Mouse (Mus musculus) gastrocnemius, postnatal 25 days (tissue): ENCODE measurements around the gene Eml6. TPM values are rescaled to one million over a fixed set of nuclear protein-coding genes. Genes with fewer than 3 reads are reported as not detected.

ENCODE experiments used
- DNase-seq: peaks from one replicate; pipeline ENCODE4 v3.0.0; 2022
- total RNA-seq, 2 experiments: library from RNA; stranded (reverse); gene quantifications; 1 replicate in 1 of 2; 2 replicates in 1 of 2; pipeline ENCODE4 v1.2.3; 2021

Eml6 gene
- total RNA-seq, 2 experiments from 2014 or later: 0.40 to 0.87 TPM

- DNase-seq: no peak
These were observed 276.9 kb downstream of the Eml6 start for GRCm38 (mm10) chr11:29748750-29749467.

DNA sequence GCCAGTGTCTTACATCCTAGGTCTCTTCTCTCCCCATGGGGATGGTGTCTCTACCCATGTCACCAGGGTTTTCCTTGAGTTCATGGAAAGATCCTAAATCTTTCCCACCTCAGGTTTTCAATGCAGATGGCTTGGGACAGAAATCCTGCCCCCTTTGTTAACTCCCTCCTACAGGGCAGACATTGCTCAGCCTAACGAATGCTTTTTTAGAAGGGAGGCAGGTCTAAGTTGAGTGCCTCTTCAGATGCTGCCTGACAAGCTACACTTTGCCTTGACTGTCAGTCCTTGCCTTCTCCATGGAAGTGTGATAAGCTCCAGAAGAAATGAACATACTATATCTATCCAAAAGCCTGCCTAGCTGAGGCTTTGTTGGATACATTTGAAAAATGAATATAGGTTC lies 278.0 kb downstream of the Eml6 start:
- DNase-seq: no peak

GRCm38 (mm10) chr11:29747365-29747764 lies 278.5 kb downstream of the Eml6 start:
- DNase-seq: no peak

DNA sequence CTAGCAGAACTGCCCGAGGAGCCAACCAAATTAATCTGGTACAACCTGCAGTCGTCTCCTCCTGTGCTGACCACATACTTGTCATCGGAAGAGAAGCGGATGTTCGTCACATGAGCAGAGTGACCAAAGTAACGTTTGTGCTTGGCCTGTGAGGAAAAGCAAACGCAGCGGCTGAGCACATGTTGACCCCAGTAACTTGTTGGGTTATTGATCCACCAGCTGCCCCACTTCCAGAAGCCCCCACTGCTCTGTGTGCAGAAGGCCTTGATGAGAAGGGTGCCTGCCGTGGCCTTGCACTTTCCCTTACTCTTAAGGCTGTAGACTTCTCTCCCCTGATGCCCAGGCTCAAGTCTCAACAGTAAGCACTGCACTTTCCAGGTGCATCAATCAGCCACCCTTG lies 279.6 kb downstream of the Eml6 start:
- DNase-seq: no peak

DNA sequence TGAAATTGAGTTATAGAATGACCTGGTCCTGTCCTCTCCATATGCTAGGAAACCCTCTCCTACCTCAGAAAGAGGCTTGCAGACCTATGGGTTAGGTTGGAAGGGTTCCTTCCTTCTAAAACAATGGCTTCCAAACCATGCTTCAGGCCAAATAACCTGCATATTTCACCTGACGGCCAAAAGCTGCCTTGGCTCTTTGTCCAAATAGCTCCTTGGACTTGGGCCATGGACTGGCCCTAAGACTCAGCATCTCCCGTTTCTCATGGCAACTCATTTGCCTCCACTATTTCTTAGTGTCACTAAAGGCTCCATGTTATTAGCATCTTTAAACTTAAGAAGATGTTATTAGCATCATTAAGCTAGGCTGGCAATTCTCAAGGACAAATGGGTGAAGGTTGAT lies 280.3 kb downstream of the Eml6 start:
- no peak for DNase-seq

DNA sequence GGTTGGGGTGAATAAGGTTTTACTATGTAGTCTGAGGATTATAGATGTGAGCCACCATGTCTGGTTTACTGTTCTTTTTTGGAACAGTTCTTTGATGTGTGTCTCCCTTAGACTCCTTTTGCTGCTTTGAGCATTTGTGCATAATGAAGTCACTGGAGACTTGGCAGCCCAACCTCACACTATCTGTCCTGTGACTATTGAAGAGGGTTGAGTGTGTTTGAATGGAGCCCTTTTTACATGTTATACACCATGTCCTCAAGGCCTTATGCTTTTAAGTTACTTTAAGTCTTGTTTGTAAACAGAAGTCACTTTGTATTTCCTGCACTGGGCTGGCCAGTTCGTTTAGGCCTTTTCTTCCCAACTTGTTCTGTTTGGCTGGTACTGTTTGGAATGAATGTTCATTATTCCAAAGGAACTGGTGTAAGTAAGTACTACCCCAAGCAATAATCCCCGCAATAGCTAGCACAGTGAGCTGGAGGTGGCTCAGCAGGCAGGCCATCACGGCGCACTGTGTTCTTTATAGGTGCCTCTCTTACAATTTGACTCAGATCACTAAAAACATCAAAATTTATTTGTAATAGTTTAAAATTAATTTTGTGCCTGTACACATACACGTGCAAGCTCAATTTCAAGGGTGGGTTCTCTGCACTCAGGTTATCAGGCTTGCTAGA lies 280.9 kb downstream of the Eml6 start:
- DNase-seq: no peak

- no peak for DNase-seq
These were observed 286.1 kb downstream of the Eml6 start for GRCm38 (mm10) chr11:29739752-29740151.

DNA sequence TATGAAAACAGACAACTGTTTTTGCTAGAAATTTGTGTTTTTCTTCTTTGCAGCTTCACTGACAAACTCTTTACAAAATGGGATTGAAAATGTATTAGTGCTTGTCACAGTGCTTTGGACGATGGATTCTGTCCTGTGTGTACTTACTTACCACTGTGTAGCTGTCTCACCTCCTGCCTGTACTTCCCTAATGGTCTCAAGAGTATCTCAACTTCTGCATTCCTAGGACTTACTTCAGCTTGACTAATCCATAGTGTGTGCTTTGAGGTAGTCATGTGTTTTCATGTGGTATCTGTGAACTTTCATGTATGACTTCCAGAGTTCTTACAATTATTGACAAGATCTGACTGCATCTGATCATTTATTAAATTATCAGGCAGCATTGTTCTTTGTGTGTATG lies 297.9 kb downstream of the Eml6 start:
- no peak for DNase-seq

- DNase-seq: no peak
These were observed 300.2 kb downstream of the Eml6 start for GRCm38 (mm10) chr11:29725610-29726009.

DNA sequence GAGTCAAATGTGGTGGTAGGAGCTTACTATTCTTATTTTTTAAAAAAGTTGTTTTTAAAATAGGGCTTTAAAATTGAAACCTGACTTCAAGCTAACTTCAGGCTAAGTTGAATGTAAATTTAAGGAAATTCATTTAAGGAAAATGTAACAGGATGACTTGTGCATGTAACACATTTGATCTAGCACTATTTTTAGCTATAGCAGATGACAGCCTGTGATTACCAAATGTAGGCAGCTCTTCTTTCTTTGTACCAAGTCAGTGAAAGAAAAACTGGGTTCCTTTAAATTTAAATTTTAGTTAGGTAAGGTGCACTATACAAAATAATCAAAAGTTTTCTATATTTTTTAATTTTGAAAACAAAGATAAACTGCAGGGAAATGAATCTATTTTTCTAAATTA lies 300.7 kb downstream of the Eml6 start:
- no peak for DNase-seq

- DNase-seq: no peak
These were observed 301.6 kb downstream of the Eml6 start for GRCm38 (mm10) chr11:29724213-29724612.

DNA sequence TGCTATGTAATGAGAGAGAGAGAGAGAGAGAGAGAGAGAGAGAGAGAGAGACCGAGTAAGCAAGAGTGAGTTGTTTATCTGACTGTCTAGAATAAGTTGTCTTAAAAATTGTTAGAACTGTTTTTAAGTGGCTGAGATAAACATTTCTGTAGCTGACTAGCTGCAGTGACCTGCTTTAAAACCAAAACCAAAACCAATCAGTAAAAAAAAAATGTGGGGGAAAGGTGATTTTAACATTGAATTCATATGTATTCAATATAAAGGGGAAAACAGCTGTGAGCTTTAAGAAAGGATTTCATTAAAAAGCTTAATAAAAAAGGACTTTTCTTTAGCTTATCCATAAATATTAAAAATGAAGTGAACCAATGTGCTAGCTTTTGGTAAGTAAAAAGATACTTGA lies 306.2 kb downstream of the Eml6 start:
- no peak for DNase-seq

DNA sequence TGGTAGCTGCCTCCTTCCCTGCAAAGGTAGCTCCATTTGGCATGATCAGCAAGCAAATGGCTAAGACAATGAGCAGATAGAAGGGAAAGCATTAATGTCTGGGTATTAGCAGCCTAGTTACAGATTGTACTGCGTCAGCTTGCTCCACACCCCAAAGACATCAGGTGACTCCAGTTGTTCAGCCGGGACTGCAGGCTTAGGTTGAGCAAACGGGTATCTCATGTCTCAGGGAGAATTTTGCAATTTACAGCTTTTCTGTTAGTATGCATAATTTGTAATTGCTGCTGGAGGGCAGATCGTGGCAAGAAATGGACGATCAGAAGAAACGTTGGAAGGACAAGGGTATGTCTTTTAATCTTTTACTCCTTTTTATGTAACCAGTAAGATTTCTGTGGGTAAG lies 307.3 kb downstream of the Eml6 start:
- DNase-seq: peak; percentile 21

GRCm38 (mm10) chr11:29715499-29715898 lies 310.3 kb downstream of the Eml6 start:
- DNase-seq: no peak

GRCm38 (mm10) chr11:29714789-29715188 lies 311.0 kb downstream of the Eml6 start:
- DNase-seq: no peak

DNA sequence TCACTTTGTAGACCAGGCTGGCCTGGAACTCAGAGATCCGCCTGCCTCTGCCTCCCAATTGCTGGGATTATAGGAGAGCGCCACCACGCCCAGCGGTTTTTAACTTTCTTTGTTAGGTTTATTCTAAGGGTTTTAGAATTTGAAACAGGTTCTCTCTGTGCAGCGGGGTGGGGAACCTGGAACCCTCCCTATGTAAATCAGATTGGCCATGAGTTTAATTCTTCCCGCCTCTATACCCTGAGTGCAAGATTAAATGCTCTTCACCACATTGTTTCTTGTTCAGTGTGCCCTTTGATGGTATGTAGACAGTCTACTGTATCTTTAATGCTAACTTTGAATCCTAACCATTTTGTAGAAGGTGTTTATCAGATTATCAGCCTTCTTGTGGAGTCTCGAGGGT lies 311.7 kb downstream of the Eml6 start:
- DNase-seq: no peak

DNA sequence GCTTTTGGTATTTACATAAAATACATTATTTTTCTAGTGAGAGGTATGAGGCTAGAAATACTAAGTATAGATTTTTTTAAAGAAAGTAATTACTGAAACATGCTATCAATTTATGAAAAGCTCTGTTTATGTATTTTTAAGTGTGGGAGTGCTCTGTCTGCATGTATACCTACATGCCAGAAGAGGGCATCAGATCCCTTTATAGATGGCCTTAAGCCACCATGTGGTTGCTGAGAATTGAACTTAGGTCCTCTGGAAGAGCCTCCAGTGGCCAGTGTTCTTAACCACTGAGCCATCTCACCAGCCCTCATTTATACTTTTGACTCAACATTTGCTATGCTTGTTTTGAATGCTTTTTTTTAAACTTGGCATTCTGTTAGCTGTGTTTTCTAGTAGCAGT lies 316.3 kb downstream of the Eml6 start:
- DNase-seq: no peak

GRCm38 (mm10) chr11:29706845-29707244 lies 319.0 kb downstream of the Eml6 start:
- DNase-seq: no peak

DNA sequence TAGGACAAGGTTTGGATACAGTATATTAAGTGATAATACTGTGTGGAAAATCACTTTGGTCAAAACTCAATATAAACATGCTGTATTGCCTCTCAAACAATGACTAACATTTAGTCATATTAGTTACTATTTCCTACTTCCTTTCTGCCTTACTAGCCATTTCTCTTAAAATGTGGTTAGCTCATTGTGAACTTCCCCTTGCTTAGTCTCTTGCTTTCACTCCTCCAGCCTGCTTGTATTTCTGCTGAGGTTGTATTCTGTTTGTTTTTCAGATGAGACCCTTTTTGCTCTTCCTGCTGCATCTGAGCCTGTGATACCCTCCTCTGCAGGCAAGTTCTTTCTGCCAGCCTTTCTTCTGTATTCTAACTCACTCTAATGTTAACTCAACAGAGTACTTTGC lies 320.6 kb downstream of the Eml6 start:
- DNase-seq: no peak

DNA sequence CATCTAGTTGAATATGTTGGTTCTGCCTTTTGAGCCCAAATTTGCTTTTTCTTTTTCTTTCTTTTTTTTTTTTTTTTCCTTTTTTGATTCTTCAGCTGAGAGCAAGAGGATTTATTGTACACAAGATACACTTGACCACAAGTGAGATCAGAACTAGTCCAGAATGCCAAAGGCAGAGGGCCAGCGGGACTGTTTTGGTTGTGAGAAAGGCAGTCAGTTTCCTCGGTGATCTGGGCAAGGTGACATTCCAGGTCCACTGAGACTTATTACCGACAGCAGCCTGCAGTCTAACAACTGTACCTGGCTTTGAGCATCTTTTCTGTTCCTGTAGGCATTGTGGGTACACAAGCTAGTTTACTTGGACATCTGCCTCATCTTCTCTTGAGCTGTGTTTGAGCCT lies 323.1 kb downstream of the Eml6 start:
- DNase-seq: no peak

DNA sequence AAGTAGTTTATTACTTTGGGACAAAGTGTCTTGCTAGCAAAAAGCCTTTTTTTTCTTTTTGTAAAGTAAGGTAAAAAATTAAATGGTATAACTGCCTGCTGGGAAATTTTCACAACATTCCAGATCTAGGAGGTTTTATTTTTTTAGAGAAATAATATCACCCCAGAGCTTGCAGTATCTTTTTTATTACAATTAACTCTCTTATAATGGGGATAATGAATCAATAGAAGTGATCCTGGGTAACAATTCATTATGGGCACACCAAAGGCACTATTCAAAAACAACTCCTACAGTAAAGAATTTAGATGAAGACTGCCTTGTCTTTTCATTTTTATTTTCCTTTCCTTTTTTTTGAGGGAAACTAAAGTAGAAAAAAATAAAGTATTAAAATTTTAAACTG lies 331.1 kb downstream of the Eml6 start:
- DNase-seq: no peak

DNA sequence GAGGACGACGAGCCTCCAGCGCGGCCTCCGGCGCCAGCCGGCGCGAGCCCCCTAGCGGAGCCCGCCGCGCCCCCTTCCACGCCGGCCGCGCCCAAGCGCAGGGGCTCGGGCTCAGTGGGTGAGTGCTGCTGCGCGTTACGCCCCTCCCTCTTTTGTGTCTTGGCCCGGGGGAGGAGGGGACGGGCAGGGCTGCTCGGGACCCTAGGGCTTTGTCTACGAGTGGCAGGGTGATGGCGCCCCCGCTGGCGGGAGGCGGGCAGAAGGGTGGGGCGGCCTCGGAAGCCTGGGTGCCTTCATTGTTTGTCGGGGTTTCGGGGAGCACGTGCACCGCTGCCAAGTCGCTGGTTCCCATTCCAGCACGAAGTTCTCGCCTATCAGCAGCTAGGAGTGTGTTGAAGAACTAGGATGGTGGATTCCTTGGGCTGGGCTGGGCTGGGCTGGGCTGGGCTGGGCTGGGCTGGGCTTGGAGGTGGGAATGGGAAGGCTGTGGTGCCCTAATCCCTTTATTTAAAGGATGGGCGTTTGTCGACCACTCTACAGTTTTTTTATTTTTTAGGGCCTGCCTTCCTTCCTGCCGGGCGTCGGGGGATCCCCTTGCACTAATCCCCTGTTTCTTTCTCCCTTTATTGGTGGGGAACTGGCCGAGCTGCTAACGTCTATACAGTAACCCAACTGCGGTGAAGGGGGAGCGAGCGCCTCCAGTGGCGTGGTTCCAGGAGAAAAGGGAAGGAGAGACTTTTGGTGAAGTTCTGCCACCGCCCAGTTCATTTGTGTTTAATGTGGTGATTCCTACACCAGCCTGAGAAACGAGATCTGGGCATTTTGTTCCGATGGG lies 332.0 kb downstream of the Eml6 start:
- peak; percentile 81 for DNase-seq
